Mouse (Mus musculus) forelimb bud, embryonic 11.5 days (tissue): Measurements from ENCODE around the gene Dlgap5.

Experiments used
- DNase-seq: peaks from one replicate; pipeline ENCODE4 v3.0.0-alpha.2; 2012; ENCODE audit warnings: low read depth, low spot score

Dlgap5 gene

DNA sequence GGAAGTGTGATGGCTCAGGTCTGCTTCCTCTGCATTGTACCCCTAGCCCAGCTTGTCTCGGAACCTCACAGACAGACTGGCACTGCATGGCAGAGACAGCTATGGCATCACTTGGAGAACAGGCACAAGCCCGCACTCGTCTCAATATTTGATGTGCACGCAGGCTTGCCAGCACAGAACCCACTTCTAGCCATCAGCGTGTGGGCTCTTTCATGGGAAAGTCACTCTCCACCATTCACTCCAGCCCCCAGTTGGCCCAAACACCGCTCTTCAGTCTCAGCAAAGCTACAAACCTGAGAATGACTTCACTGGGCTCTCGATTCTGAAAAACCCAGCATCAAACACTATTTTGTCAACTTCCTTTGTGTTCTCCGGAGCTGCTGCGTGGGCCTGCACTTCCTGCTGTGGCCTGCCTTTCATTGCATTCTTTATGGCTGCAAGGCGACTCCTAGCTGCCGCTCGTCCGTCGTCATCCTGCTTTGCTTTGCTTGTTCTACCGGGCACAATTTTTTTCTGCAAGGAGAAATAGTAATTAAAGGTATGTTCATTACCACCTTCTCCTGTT lies 22.7 kb downstream of the Dlgap5 start:
- DNase-seq = no peak

DNA sequence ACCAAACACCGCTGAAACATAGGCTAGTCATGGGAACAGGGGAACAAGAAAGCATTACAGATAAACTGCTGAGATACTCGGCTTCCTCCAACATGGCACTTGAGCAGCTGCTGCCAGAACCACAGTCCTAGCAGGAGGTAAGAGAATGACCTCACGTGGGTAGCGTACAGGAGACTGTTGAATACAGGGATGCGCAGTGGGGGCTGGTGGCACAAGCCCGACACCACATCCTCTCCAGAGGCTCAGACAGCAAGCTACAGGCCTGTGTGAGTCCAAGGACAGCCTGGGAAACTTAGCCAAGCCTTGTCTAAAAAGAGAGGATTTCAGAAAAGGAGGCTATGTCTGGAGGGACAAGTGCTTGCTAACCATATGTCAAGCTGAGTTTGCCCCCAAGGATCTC lies 23.2 kb downstream of the Dlgap5 start:
- DNase-seq = no peak

DNA sequence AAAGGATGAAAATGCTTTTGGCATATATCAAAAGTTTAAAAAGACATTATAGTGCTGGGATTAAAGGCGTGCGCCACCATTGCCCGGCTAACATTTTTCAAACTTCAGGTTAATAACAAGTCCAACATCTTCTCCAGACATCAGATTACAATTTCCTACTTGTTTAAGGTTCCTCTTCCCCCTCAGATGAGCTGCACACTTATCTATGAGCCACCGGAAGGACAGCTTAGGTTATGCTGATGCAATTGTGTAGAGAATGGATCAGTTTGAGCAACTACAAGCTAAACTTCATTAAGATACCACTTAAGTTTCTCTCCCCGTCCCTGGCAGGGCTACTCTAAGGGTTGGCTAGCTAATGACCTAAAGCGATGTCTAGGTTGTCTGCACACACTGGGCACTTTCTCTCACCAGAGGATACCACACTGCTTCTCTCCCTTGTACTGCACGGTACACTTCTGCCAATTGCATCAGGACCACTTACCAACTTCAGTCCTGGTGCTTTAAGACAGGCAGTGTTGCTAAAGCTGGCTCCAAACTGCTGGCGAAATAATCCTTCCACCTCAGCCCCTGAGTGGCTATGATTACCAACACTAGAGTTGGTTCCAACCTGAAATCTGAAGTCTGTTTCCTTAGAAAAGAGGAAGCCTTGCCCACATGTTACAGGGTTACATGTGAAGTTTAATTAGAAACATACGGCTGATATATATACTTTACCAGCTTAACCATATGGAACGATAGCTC lies 24.7 kb downstream of the Dlgap5 start:
- DNase-seq = no peak

DNA sequence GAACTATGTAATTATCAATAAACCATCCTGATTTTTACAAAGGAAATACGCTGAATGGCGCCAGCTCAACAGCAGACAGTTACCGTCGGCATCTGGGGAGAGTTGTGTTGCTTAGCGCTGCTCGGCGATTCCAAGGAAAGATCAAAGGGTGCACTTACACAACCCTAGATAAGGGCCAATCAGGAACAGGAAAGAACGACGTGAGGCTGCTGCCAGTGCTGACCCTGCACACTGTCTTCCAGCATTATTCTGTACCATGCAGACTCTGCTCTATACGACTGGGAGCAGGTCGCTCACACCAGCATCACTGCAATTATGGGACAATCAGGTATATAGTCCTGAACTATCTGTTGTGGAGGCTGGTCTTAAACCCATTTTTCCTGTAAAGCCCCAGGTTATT lies 32.1 kb downstream of the Dlgap5 start:
- no peak for DNase-seq

DNA sequence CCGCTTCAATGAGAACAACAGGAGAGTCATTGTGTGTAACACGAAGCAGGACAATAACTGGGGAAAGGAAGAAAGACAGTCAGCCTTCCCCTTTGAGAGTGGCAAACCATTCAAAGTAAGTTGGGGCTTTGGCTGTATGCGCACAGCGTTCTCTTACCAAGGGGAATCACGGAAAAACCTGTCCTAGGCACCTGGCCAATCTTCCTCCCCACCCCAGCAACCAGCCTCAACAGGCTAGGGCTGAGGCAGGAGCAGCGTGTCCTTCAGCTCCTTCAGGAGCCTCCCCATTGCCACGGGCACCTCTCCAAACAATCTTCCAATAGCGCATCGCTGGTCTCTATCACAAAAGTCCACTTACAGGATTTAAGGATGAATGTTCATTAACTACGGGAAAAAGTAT lies 33.6 kb downstream of the Dlgap5 start:
- no peak for DNase-seq

DNA sequence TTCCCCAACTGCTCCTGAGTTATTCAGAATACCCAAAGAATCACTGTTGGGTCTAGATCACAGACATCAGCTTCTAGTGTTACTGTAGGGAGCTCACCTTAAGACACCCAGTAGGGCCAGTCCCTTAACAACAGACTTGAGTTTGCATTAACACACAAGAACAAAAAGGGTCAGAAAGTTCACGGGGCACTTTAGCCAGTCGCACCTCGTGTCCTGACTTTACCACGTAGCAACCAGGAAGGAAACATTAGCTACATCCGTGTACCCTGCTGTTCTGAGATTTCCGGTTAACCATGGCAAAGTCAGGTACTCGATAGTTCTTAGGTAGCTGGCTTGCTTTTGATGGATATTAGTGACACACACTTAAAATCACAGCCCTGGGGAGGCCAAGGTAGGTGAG lies 34.3 kb downstream of the Dlgap5 start:
- DNase-seq = no peak

DNA sequence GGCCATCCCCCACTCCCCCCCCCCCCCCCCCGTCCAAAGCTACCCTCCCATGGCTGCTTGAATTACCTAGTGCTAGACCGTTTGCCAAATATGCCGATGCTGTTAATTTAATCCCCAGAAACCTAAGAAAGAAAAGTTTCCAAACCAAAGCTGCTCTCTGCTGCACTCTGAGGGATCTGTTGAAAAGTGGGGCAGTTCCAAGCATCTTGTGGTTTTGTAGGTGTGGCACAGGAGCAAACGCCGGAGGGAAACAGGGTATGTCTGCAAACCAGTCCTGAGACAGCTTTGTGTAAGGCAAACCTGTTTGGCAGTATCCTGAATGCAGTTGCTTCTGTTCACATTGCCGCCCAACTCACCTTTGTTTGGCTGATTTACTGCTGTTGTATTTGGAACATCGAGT lies 39.9 kb downstream of the Dlgap5 start:
- no peak for DNase-seq

DNA sequence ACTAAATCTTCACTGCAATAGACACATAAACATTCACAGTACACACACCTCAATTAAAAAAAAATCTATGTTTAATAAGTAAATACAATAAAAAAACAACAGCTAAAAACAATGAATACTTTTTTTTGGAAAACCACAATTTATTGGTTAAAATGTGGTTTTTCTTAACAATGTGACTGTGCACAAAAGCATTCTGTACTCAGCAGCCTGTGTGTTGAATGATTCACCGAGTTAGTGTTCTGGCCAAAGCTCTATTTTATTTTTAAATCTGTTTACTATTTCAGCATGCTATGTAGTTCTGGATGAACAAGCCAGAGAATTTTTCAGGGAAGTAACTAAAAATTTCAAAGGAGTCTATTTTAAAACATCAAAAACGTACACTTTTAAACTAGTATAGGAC lies 41.7 kb downstream of the Dlgap5 start:
- DNase-seq = no peak

DNA sequence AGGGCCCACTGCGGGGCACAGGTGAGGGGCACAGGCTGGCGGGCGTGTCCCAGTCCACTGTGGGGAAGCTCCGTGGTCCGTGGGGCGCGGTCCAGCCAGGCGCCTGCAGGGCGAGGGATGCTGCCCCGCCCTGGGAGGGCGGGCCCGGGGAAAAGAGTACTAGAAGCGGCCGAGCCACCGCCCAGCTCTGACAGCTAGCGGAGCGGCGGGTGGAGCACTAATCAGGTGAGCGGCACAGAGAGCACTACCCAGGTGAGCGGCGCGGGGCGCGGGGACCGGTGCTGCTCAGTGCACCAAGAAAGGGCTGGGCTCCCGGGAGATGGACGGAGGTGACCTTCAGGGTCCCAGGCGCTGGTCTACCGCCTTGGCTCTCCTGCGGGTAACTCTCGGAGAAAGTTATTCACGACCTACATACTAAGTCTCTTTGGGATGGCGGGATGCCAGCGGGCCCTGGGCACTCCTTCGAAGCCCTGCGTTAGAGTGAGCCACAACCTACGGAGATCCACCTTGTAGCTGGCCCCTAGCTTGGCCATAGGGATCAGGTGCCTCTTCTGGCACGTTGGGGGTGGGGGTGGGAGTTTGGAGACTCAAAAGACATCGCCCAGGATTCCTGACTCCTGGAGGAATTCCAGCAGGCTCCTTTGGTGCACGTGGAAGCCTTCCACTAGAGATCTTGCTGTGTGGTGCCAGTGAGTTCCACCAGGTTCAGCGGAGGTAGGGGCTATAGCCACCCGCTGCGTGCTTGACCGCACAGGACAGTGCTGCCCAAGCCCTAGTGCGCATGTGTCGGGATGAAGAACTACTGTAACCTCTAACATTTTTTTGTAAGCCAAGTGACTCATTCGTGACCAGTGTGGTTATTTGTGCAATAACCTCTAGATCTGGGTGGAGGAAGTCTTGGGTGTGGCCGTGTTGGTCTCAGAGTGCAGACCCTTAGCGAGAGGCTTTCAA lies 44.2 kb downstream of the Dlgap5 start:
- DNase-seq = no peak

DNA sequence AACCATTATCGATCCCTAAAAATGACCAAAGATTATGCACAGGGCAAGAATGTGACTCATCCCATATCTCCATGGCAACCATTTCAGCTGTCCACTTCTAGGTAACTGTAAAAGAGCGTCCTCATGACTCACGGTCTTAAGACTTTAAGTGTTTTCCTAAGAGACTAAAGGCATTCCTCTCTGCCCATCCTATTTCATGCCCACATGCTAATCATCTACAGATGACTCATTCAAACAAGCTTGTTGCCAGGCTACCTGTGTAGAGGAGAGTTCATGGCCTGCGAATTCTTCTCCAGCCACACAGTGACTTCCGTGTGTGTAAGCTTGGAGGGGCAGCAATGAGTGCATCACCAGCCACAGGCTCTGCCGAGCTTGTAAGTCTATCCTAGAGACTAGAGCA lies 46.5 kb downstream of the Dlgap5 start:
- no peak for DNase-seq

DNA sequence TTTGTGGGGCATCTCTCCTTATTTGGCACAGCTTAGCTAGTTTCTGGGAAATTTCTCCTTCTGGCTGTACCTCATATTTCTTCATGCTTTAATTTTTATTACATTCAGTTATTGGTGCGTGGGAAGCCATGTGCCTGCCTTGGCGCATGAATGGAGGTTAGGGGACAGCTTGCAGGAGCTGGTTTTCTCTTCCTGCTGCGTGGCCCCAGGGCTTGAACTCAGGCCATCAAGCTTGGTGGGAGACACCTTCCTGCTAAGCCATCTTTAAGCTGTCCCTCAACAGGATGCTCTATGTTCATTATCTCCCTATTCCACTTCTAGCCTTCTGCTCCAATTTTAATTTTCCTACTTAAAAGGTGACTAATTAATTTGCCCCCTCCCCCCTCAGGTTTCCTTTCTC lies 47.4 kb downstream of the Dlgap5 start:
- DNase-seq = no peak

DNA sequence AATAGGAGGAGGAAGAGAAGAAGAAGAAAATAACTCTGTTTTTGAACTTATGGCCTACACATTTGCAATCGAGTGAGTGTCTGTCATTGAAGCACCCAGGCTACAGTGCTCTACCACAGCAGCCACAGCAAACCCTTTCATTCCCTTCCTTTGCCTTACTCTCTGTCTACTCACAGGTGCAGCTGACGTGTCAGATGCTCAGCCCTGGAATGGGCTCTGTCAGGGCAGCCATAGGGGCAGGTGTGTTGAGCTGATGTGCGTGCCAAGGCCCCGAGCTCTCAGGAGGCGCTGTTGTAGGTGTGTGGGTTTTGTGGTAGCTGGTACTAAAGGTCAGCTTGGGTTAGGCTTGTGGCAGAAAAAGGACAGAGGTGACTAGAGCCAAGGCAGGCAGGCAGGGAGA lies 48.5 kb downstream of the Dlgap5 start:
- no peak for DNase-seq

DNA sequence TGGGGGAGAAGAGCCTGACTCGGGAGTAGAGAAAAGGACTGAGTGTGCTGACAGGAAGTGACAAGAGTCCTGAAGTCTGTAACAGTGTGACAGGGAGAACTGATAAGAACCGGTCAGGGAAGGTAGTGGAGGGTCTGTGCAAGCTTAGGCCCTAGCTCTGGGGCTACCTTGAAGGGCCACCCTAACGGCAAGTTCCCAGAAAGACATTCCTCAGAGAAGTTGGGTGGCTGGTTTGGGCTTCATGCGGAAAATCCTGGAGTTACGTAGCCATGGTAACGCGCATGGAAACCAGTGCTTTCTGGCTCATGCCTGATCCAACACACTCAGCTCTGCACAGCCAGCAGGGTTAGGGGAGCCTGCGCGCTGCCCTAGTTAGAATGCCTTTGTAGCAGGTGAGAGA lies 50.7 kb downstream of the Dlgap5 start, which contains the start of gene Lgals3:
Lgals3 (plus strand) TSS at position 291 of the 400 bp plus-strand sequence.
- peak; percentile 45 for DNase-seq

DNA sequence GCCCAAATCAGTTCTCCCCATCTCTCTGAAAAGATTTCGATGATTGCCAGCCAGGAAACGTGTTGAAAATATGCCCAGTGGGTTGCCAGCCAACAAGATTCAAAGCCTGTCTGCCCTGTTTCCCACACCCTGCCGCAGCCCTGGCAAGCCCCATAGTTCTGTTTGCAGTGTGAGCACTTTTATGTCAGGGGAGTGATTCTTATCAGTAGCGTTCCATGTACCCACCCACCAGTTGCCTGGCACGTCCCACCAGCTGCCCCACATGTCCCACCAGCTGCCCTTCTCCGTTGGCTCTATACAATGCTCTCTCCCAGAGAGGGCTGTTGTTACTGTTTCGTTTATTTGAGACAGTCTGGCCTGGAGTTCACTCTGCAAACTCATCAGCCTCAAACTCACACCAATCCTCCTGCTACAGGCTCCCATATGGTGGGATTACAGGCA lies 51.3 kb downstream of the Dlgap5 start:
- DNase-seq = no peak

DNA sequence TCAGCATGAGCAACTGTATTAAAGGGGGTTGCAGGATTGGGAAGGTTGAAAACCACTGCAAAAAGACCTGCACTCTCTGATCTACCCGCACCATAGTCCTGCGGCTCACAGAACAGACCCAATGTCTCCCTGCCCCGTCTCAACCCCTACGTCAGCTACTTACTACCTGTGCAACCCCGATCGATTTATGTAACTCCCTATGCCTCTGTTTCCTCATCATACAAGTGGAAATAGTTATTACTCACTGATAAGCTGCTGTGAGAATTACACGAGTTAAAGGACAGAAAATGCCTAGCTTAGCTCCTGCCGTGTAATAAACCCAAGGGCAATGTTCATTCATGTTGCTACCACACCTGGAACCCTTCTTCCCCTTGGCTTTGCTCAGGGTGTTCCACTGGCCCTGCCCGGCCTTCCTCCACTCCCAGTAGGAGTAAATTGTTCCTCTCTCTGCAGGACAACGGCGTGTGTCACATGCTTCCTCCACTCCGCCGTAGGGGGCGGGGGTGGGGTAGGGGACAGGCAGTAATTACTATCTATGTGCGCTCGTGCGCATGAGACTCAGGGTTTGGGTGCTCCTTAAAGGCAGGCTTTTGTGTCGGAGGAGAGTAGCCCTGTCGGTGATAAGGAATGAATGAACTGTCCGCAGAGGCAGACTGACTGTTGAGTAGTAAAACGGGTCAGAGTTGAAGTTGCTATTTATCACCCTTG lies 53.3 kb downstream of the Dlgap5 start:
- no peak for DNase-seq

DNA sequence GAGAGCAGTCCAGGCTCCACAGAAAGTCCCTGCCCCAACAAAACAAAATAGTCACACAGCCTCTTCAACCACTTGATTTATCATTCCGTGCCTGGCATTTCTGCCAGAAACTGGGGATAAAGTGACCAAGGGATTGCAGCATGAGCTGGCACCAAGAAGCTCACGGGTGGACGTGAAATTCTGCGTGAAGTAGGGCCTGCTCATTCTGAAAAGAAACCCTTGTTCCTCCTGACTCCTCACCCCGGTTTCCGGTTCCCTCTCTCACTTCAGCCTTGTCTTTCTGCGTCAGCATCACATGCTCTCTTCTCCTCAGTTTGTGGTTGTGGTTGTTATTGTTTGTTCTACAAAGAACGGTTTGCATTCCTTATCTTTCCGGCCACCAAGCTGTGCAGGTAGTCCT lies 56.3 kb downstream of the Dlgap5 start:
- DNase-seq = no peak

DNA sequence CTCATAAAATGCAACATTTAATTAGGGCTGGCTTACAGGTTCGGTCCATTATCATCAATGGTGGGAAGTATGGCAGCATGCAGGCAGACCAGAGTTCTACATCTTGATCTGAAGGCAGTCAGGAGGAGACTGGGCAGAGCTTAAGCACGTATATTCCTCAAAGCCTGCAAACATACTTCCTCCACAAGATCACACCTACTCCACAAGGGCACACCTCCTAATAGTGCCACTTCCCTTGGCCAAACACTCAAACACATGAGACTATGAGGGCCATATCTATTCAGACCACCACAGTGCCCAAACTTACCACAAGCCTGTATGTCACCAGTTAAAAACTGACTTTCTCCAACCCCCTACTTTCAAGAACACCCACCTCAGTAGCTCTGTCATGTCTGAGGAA lies 56.8 kb downstream of the Dlgap5 start:
- DNase-seq = no peak

DNA sequence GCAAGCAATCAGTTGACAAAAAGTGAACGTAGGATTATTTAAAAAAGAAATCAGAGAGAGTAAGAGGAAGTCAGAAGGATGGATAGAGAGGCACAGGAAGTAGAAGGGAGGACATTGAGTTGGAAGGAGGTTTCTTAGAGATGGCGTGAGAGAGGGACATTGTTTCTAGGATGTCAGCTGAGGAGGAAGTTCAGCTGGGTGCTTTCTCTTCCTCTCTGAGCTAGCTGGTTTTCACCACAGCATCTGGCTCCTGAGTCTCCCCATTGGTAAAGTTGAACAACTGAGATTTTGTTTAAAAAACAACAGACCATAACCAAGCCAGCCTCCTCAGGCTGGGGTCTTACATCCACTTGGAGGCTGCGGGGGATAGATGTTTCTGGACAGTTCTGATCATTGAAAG lies 58.6 kb downstream of the Dlgap5 start:
- DNase-seq = no peak

DNA sequence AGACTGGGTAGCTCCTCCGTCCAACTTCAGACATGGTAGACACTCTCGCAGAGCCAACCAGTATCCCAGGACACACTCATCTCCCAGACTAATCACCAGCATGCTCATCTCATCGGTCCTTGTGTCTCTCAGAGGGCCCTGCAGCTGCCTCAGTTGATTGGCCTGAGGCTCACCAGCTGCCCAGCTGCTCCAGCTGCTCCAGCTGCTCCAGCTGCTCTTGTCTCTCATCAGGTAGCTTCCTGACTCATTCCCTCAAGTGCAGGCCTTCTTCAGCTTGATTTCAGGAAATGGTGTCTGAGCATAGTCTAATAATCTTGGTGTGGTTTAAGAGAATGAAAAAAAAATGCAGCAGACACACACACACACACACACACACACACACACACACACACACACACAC lies 61.6 kb downstream of the Dlgap5 start:
- DNase-seq = no peak

DNA sequence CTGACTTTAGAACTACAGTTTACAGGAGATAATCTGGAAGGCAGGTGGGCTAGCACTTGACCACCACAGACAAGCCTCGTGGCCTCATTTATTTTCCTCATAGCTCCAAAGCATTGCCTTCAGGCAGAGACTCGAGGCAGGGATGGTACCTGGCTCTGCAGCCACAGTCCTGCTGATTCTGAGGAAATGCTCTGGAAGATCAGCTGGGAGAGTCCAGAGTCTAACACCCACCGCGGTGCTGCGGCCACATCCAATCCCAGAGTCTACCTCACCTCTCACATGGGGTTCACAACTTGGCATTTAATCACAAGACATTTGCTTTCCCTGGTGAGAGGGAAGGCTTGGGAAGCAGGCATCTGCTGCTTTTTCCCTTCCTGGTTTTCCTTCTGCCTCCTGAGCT lies 63.3 kb downstream of the Dlgap5 start:
- DNase-seq = no peak

DNA sequence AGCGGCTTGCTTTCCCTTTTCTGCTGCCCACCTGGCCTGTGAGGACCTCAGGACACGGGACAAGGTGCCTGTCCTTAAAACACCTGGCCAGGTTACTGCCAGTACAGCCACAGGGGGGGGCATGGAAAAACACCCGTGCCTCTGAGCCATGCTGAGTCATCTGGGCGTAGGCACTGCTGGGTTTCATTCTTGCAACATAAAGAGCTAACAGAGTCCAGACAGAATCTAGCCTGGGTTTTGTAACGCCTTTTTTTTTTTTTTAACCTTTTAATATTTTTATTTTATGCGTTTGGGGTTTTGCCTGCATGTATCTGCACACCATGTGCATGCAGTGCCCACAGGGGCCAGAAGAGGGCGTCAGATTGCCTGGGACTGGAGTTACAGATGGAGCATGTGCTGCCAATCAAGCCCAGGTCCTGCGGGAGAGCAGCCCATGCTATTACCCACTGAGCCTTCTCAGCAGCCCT lies 64.1 kb downstream of the Dlgap5 start:
- DNase-seq = no peak

DNA sequence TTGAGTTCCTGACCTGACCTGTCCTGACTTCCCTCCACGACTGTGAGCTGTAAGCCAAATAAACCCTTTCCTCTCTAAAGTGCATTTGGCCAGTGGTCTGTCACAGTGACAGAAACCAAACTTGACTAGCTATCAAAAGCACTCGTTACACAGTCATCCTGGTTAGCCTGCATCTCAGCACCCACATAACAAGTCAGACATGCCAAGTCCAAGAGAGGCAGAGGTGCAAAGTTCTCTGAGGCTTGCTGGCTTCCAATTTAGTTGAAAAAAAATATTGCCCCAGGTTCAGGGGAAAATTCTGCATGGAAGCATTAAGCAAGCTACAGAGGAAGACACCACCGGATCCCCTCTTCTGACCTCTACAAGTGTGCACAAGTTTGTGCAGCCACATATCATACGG lies 65.0 kb downstream of the Dlgap5 start:
- DNase-seq = no peak
